Mouse (Mus musculus): ENCODE data around the gene Ccnjl. TPM values are rescaled to one million over a fixed set of nuclear protein-coding genes. Genes with fewer than 3 reads are reported as not detected.

Gene Ccnjl
- polyA plus RNA-seq, 1 experiment = 0.14 TPM

GRCm38 (mm10) chr11:43563654-43564244 lies 35.2 kb downstream of the Ccnjl start:
- Histone ChIP-seq H3K4me2 (ENCODE audit: low read depth) (no peak overlapping the region), H3K27me3 (ENCODE audit: control insufficient read depth, insufficient read depth, insufficient read length) (no peaks in the 10 kb centered on the region), H3ac (ENCODE audit: control insufficient read depth, insufficient read length) (no peak overlapping the region), H3K36me3 (ENCODE audit: control insufficient read depth, insufficient read depth) (no peaks in the 10 kb centered on the region), H3K79me2 (ENCODE audit: control insufficient read depth, insufficient read depth) (no peaks in the 10 kb centered on the region), H3K4me3 (no peak overlapping the region)
- TF ChIP-seq TCF12 (IDR thresholded peaks at IDR 0.05; ENCODE audit: insufficient read depth, poor library complexity, severe bottlenecking) (no peak), SRF (IDR thresholded peaks at IDR 0.05; ENCODE audit: control insufficient read depth, insufficient read length, low read depth) (no peak), TCF3 (IDR thresholded peaks at IDR 0.05; ENCODE audit: insufficient read length, low read depth) (no peak), CEBPB (IDR thresholded peaks at IDR 0.05; ENCODE audit: insufficient read depth, poor library complexity, severe bottlenecking) (no peak), MYOG (IDR thresholded peaks at IDR 0.05; ENCODE audit: control insufficient read depth in 1 of 3, insufficient read depth in 1 of 3, insufficient read length in 2 of 3, low read depth in 2 of 3) (no peak), E2F4 (IDR thresholded peaks at IDR 0.05; ENCODE audit: insufficient read depth) (no peak), REST (IDR thresholded peaks at IDR 0.05; ENCODE audit: insufficient read depth, insufficient read length) (no peak), POLR2A (IDR thresholded peaks at IDR 0.05; ENCODE audit: insufficient read length, low read depth) (no peak), POLR2AphosphoS2 (IDR thresholded peaks at IDR 0.05; ENCODE audit: insufficient read length, low read depth) (no peak), MYOD1 (IDR thresholded peaks at IDR 0.05; ENCODE audit: control insufficient read depth in 1 of 3, insufficient read length in 2 of 3, low read depth in 2 of 3) (no peak), USF1 (IDR thresholded peaks at IDR 0.05; ENCODE audit: low read depth) (no peak), MAX (IDR thresholded peaks at IDR 0.05; ENCODE audit: low read depth) (no peak)

- no peak overlapping the region for H3ac ChIP-seq (ENCODE audit: control insufficient read depth, insufficient read length)
Observed at GRCm38 (mm10) chr11:43565414-43565813, 36.8 kb downstream of the Ccnjl start.

GRCm38 (mm10) chr11:43565852-43566251 lies 37.3 kb downstream of the Ccnjl start:
- TF ChIP-seq CEBPB (IDR thresholded peaks at IDR 0.05; ENCODE audit: insufficient read depth, poor library complexity, severe bottlenecking) = no peak
- no peak for TF ChIP-seq TCF3 (IDR thresholded peaks at IDR 0.05; ENCODE audit: insufficient read length, low read depth)
- TF ChIP-seq REST (IDR thresholded peaks at IDR 0.05; ENCODE audit: insufficient read depth, insufficient read length) = no peak
- no peak for TF ChIP-seq E2F4 (IDR thresholded peaks at IDR 0.05; ENCODE audit: insufficient read depth)
- TF ChIP-seq USF1 (IDR thresholded peaks at IDR 0.05; ENCODE audit: low read depth) = no peak
- no peak for TF ChIP-seq POLR2A (IDR thresholded peaks at IDR 0.05; ENCODE audit: insufficient read length, low read depth)
- no peak for TF ChIP-seq MYOG (IDR thresholded peaks at IDR 0.05; ENCODE audit: control insufficient read depth in 1 of 3, insufficient read depth in 1 of 3, insufficient read length in 2 of 3, low read depth in 2 of 3)
- TF ChIP-seq MYOD1 (IDR thresholded peaks at IDR 0.05; ENCODE audit: control insufficient read depth in 1 of 3, insufficient read length in 2 of 3, low read depth in 2 of 3) = no peak
- no peak for TF ChIP-seq SRF (IDR thresholded peaks at IDR 0.05; ENCODE audit: control insufficient read depth, insufficient read length, low read depth)
- no peak for TF ChIP-seq POLR2AphosphoS2 (IDR thresholded peaks at IDR 0.05; ENCODE audit: insufficient read length, low read depth)
- TF ChIP-seq TCF12 (IDR thresholded peaks at IDR 0.05; ENCODE audit: insufficient read depth, poor library complexity, severe bottlenecking) = no peak
- Histone ChIP-seq H3K79me2 (ENCODE audit: control insufficient read depth, insufficient read depth) (no peaks in the 10 kb centered on the region), H3K4me2 (ENCODE audit: low read depth) (no peak overlapping the region), H3K36me3 (ENCODE audit: control insufficient read depth, insufficient read depth) (no peaks in the 10 kb centered on the region), H3K27me3 (ENCODE audit: control insufficient read depth, insufficient read depth, insufficient read length) (no peaks in the 10 kb centered on the region), H3ac (ENCODE audit: control insufficient read depth, insufficient read length) (no peak overlapping the region), H3K4me3 (no peak overlapping the region)

More at GRCm38 (mm10) chr11:43565414-43565813, 36.8 kb downstream of the Ccnjl start:
- no peak for TF ChIP-seq TCF3 (IDR thresholded peaks at IDR 0.05; ENCODE audit: insufficient read length, low read depth)
- no peak for TF ChIP-seq MYOG (IDR thresholded peaks at IDR 0.05; ENCODE audit: control insufficient read depth in 1 of 3, insufficient read depth in 1 of 3, insufficient read length in 2 of 3, low read depth in 2 of 3)
- TF ChIP-seq E2F4 (IDR thresholded peaks at IDR 0.05; ENCODE audit: insufficient read depth) = no peak
- no peak for TF ChIP-seq USF1 (IDR thresholded peaks at IDR 0.05; ENCODE audit: low read depth)
- TF ChIP-seq CEBPB (IDR thresholded peaks at IDR 0.05; ENCODE audit: insufficient read depth, poor library complexity, severe bottlenecking) = no peak
- TF ChIP-seq MYOD1 (IDR thresholded peaks at IDR 0.05; ENCODE audit: control insufficient read depth in 1 of 3, insufficient read length in 2 of 3, low read depth in 2 of 3) = no peak
- TF ChIP-seq POLR2A (IDR thresholded peaks at IDR 0.05; ENCODE audit: insufficient read length, low read depth) = no peak
- TF ChIP-seq TCF12 (IDR thresholded peaks at IDR 0.05; ENCODE audit: insufficient read depth, poor library complexity, severe bottlenecking) = no peak
- TF ChIP-seq SRF (IDR thresholded peaks at IDR 0.05; ENCODE audit: control insufficient read depth, insufficient read length, low read depth) = no peak
- TF ChIP-seq POLR2AphosphoS2 (IDR thresholded peaks at IDR 0.05; ENCODE audit: insufficient read length, low read depth) = no peak
- TF ChIP-seq MAX (IDR thresholded peaks at IDR 0.05; ENCODE audit: low read depth) = no peak
- TF ChIP-seq REST (IDR thresholded peaks at IDR 0.05; ENCODE audit: insufficient read depth, insufficient read length) = no peak
- Histone ChIP-seq H3K27me3 (ENCODE audit: control insufficient read depth, insufficient read depth, insufficient read length) (no peaks in the 10 kb centered on the region), H3K79me2 (ENCODE audit: control insufficient read depth, insufficient read depth) (no peaks in the 10 kb centered on the region), H3K36me3 (ENCODE audit: control insufficient read depth, insufficient read depth) (no peaks in the 10 kb centered on the region), H3K4me2 (ENCODE audit: low read depth) (no peak overlapping the region), H3K4me3 (no peak overlapping the region)

GRCm38 (mm10) chr11:43566696-43567095 lies 38.1 kb downstream of the Ccnjl start:
- H3K4me3 ChIP-seq = no peak overlapping the region
- H3ac ChIP-seq (ENCODE audit: control insufficient read depth, insufficient read length) = no peak overlapping the region
- H3K4me2 ChIP-seq (ENCODE audit: low read depth) = no peak overlapping the region

More at GRCm38 (mm10) chr11:43566696-43567095, 38.1 kb downstream of the Ccnjl start:
- TF ChIP-seq CEBPB (IDR thresholded peaks at IDR 0.05; ENCODE audit: insufficient read depth, poor library complexity, severe bottlenecking) = no peak
- no peak for TF ChIP-seq TCF3 (IDR thresholded peaks at IDR 0.05; ENCODE audit: insufficient read length, low read depth)
- TF ChIP-seq POLR2A (IDR thresholded peaks at IDR 0.05; ENCODE audit: insufficient read length, low read depth) = no peak
- no peak for TF ChIP-seq MYOG (IDR thresholded peaks at IDR 0.05; ENCODE audit: control insufficient read depth in 1 of 3, insufficient read depth in 1 of 3, insufficient read length in 2 of 3, low read depth in 2 of 3)
- TF ChIP-seq TCF12 (IDR thresholded peaks at IDR 0.05; ENCODE audit: insufficient read depth, poor library complexity, severe bottlenecking) = no peak
- no peaks in the 10 kb centered on the region for H3K36me3 ChIP-seq (ENCODE audit: control insufficient read depth, insufficient read depth)
- H3K27me3 ChIP-seq (ENCODE audit: control insufficient read depth, insufficient read depth, insufficient read length) = no peaks in the 10 kb centered on the region
- no peaks in the 10 kb centered on the region for H3K79me2 ChIP-seq (ENCODE audit: control insufficient read depth, insufficient read depth)

Measured in myocyte (in vitro differentiated cells).